ENCODE assay signal across 20 mouse cellular contexts in the genomic region with DNA sequence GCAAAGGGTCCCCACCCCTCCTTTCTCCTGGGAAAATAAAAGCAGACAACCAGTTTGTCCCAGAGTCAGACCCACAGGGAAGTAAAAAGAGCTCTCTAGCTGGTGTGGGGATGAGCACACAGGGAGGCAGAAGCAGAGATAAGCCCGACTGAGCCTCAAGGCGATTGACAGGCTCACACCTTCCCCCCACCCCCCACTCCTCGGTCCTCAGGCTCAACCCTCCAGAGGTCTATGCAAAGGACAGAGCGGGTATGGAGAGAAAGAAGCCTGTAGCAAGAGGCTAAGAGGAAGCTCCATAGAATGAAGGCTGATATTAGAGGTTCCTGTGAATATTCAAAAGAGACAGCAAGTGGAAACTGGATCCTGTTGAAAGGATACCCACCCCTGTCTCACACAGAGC. TPM values are rescaled to one million over a fixed set of nuclear protein-coding genes. Genes with fewer than 3 reads are reported as not detected.
DNase-seq lines count a peak whose midpoint lies in the region; ATAC-seq lines count a peak whose summit lies in the region.
"Had no signal": no experiment of that assay in that cellular context is flagged by ENCODE, and none has a peak within 500 bp of the region (broad histone marks: within the 10 kb centered on the region; RNA-seq: fewer than 3 reads in every experiment).

No protein-coding gene starts in this region.

- H3K4me1 ChIP-seq in hindbrain, embryonic 10.5 days (replicated peaks), result peaks cover 20% of the 10 kb centered on the region
- no peaks in the 10 kb centered on the region for H3K4me1 ChIP-seq in hindbrain, embryonic 11.5 days (replicated peaks; ENCODE audit: control insufficient read depth, insufficient read depth, low read length)
- no peaks in the 10 kb centered on the region for H3K4me1 ChIP-seq in forebrain, embryonic 14.5 days (ENCODE audit: control insufficient read depth, insufficient read depth, low read length)
- H3K4me1 ChIP-seq: embryonic facial prominence, embryonic 12.5 days had no signal

- 0 out of 2 replicates have a peak, but pooled peaks cover 6% of the 10 kb centered on the region for H3K27me3 ChIP-seq in hindbrain, embryonic 10.5 days (ENCODE audit: insufficient read depth, poor library complexity, severe bottlenecking)
- no peaks in the 10 kb centered on the region for H3K27me3 ChIP-seq in hindbrain, embryonic 11.5 days (ENCODE audit: control insufficient read depth, insufficient read depth, low read length)
- no peaks in the 10 kb centered on the region for H3K27me3 ChIP-seq in forebrain, embryonic 14.5 days (replicated peaks; ENCODE audit: control insufficient read depth, insufficient read depth, low read length)
- H3K27me3 ChIP-seq: forebrain, embryonic 13.5 days had no signal

- 22% methylated on average over 4 of the region's 4 CpGs for WGBS in hindbrain, embryonic 10.5 days
- WGBS in hindbrain, embryonic 11.5 days, result 32% methylated on average over 4 of the region's 4 CpGs
- WGBS in forebrain, embryonic 14.5 days, result 34% methylated on average over 4 of the region's 4 CpGs

- no peak overlapping the region for H3K4me3 ChIP-seq in hindbrain, embryonic 10.5 days
- no peak overlapping the region for H3K4me3 ChIP-seq in hindbrain, embryonic 11.5 days (ENCODE audit: low read depth, low read length)
- H3K4me3 ChIP-seq in forebrain, embryonic 14.5 days (ENCODE audit: low read depth, low read length), result no peak overlapping the region
- H3K4me3 ChIP-seq: embryonic facial prominence, embryonic 10.5 days; embryonic facial prominence, embryonic 12.5 days; forebrain, embryonic 13.5 days had no signal

- no peak for DNase-seq in hindbrain, embryonic 10.5 days (ENCODE audit: low spot score)
- DNase-seq in hindbrain, embryonic 11.5 days (ENCODE audit: low spot score), result no peak
- peak; percentile 33 for DNase-seq in R1 (ENCODE audit: low read depth, low spot score)
- no peak for DNase-seq in kidney, adult 11 months
- DNase-seq in forebrain, embryonic 14.5 days (ENCODE audit: low spot score), result no peak
- DNase-seq: adrenal gland, adult 8-10 months; adrenal gland, postnatal 14 days; adrenal gland, postnatal 36 days; B cell, adult 2 months; cerebellum, adult 11-12 months; cerebellum, adult 2 months; cerebellum, adult 9-10 months; cerebellum, postnatal 10 days; cerebellum, postnatal 25 days had no signal

- no peaks in the 10 kb centered on the region for H3K36me3 ChIP-seq in hindbrain, embryonic 10.5 days
- H3K36me3 ChIP-seq in hindbrain, embryonic 11.5 days (ENCODE audit: control insufficient read depth, insufficient read depth, low read length), result no peaks in the 10 kb centered on the region
- no peaks in the 10 kb centered on the region for H3K36me3 ChIP-seq in forebrain, embryonic 14.5 days (ENCODE audit: control insufficient read depth, insufficient read depth, low read length)
- H3K36me3 ChIP-seq: embryonic facial prominence, embryonic 10.5 days; embryonic facial prominence, embryonic 12.5 days had no signal

- H3K9ac ChIP-seq in hindbrain, embryonic 11.5 days (ENCODE audit: low read depth, low read length), result no peak overlapping the region
- H3K9ac ChIP-seq in forebrain, embryonic 14.5 days (ENCODE audit: low read length), result no peak overlapping the region
- H3K9ac ChIP-seq: embryonic facial prominence, embryonic 12.5 days; forebrain, embryonic 13.5 days had no signal

- no peak overlapping the region for H3K4me2 ChIP-seq in hindbrain, embryonic 11.5 days (replicated peaks; ENCODE audit: low read depth, low read length)
- no peak overlapping the region for H3K4me2 ChIP-seq in forebrain, embryonic 14.5 days (ENCODE audit: low read length)
- H3K4me2 ChIP-seq: embryonic facial prominence, embryonic 12.5 days; forebrain, embryonic 13.5 days had no signal

- ATAC-seq in hindbrain, embryonic 11.5 days (ENCODE audit: low FRiP score), result no peak
- no peak for ATAC-seq in forebrain, embryonic 14.5 days
- ATAC-seq: activated CD4-positive, CD25-positive, alpha-beta regulatory T cell, adult 4 months; CD4-positive, CD25-positive, alpha-beta regulatory T cell, adult 4 months; forebrain, embryonic 13.5 days; Patski had no signal

- no peaks in the 10 kb centered on the region for H3K9me3 ChIP-seq in hindbrain, embryonic 10.5 days
- no peaks in the 10 kb centered on the region for H3K9me3 ChIP-seq in hindbrain, embryonic 11.5 days (ENCODE audit: control insufficient read depth, low read length)
- no peaks in the 10 kb centered on the region for H3K9me3 ChIP-seq in forebrain, embryonic 14.5 days (replicated peaks; ENCODE audit: control insufficient read depth, low read length)
- H3K9me3 ChIP-seq: embryonic facial prominence, embryonic 10.5 days; embryonic facial prominence, embryonic 12.5 days; forebrain, embryonic 13.5 days had no signal

- H3K27ac ChIP-seq in hindbrain, embryonic 10.5 days, result peak overlapping the region; percentile 45; the same call in 1 of the 2 replicates
- no peak overlapping the region for H3K27ac ChIP-seq in hindbrain, embryonic 11.5 days (ENCODE audit: low read depth, low read length)
- no peak overlapping the region for H3K27ac ChIP-seq in forebrain, embryonic 14.5 days (ENCODE audit: low read depth, low read length)
- H3K27ac ChIP-seq: embryonic facial prominence, embryonic 10.5 days; embryonic facial prominence, embryonic 12.5 days; forebrain, embryonic 13.5 days had no signal

RNA-seq across cellular contexts. Expression of a gene that starts 19.7 kb away (rescaled TPM):
- 6.6 and 7.2 TPM in 2 replicates for polyA plus RNA-seq in hindbrain, embryonic 10.5 days (2016; fragmentation: Nextera tagmentation; extraction: Ambion mirVana)
- 8.5 and 10.9 TPM in 2 replicates for polyA plus RNA-seq in hindbrain, embryonic 11.5 days (2014; fragmentation: Nextera tagmentation; extraction: Ambion mirVana)
- polyA plus RNA-seq in forebrain, embryonic 14.5 days (2014; fragmentation: Nextera tagmentation; extraction: Ambion mirVana), result 8.5 and 10.8 TPM in 2 replicates
